Mouse (Mus musculus): ENCODE results near the gene Tmem192.

The Tmem192 gene

GRCm38 (mm10) chr8:64946820-64947697 is at the start of gene Tmem192:
Gene Tmem192 (plus strand): TSS chr8:64947185.
- peak; percentile 98 to 99 for DNase-seq

GRCm38 (mm10) chr8:64898710-64899109 is 48.3 kb upstream of the Tmem192 start:
- no peak for DNase-seq

GRCm38 (mm10) chr8:64900645-64901044 is 46.3 kb upstream of the Tmem192 start:
- no peak for DNase-seq

- no peak for DNase-seq
Measured at GRCm38 (mm10) chr8:64901527-64902156, 45.3 kb upstream of the Tmem192 start.

- DNase-seq = no peak
Measured at GRCm38 (mm10) chr8:64902191-64902590, 44.8 kb upstream of the Tmem192 start.

GRCm38 (mm10) chr8:64903778-64904177 is 43.2 kb upstream of the Tmem192 start:
- no peak for DNase-seq

- no peak for DNase-seq
Measured at GRCm38 (mm10) chr8:64910026-64910425, 37.0 kb upstream of the Tmem192 start.

- DNase-seq = no peak
Measured at GRCm38 (mm10) chr8:64916793-64917192, 30.2 kb upstream of the Tmem192 start.

- DNase-seq = no peak
Measured at GRCm38 (mm10) chr8:64923329-64923728, 23.7 kb upstream of the Tmem192 start.

- no peak for DNase-seq
Measured at GRCm38 (mm10) chr8:64925762-64926161, 21.2 kb upstream of the Tmem192 start.

- DNase-seq = no peak
Measured at GRCm38 (mm10) chr8:64926355-64926754, 20.6 kb upstream of the Tmem192 start.

- no peak for DNase-seq
Measured at GRCm38 (mm10) chr8:64928938-64929337, 18.0 kb upstream of the Tmem192 start.

- no peak for DNase-seq
Measured at GRCm38 (mm10) chr8:64934997-64935396, 12.0 kb upstream of the Tmem192 start.

- no peak for DNase-seq
Measured at GRCm38 (mm10) chr8:64941019-64941418, 6.0 kb upstream of the Tmem192 start.

- DNase-seq = peak; percentile 90 to 93
Measured at GRCm38 (mm10) chr8:64941495-64941894, 5.5 kb upstream of the Tmem192 start.

- no peak for DNase-seq
Measured at GRCm38 (mm10) chr8:64942946-64943345, 4.0 kb upstream of the Tmem192 start.

GRCm38 (mm10) chr8:64944831-64945230 is 2.2 kb upstream of the Tmem192 start:
- no peak for DNase-seq

GRCm38 (mm10) chr8:64945606-64946005 is 1.4 kb upstream of the Tmem192 start:
- no peak for DNase-seq

- no peak for DNase-seq
Measured at GRCm38 (mm10) chr8:64946441-64946819, 555 bp upstream of the Tmem192 start.

- DNase-seq = no peak
Measured at GRCm38 (mm10) chr8:64947698-64948034, 681 bp downstream of the Tmem192 start.

GRCm38 (mm10) chr8:64948371-64948770 is 1.4 kb downstream of the Tmem192 start:
- DNase-seq = peak; percentile 32 to 55

- no peak for DNase-seq
Measured at GRCm38 (mm10) chr8:64952101-64952500, 5.1 kb downstream of the Tmem192 start.

GRCm38 (mm10) chr8:64959025-64959424 is 12.0 kb downstream of the Tmem192 start:
- DNase-seq = no peak

- no peak for DNase-seq
Measured at GRCm38 (mm10) chr8:64962836-64963235, 15.9 kb downstream of the Tmem192 start.
